Comparison of ENCODE assay signal across 13 mouse cellular contexts in genomic region chr4:120729441-120729840, GRCm38 (mm10). TPM values are rescaled to one million over a fixed set of nuclear protein-coding genes. Genes with fewer than 3 reads are reported as not detected.
DNase-seq lines count a peak whose midpoint lies in the region; ATAC-seq and TF ChIP-seq lines count a peak whose summit lies in the region.
"Had no signal": no experiment of that assay in that cellular context is flagged by ENCODE, and none has a peak within 500 bp of the region (broad histone marks: within the 10 kb centered on the region; RNA-seq: fewer than 3 reads in every experiment).

No protein-coding gene starts in this region.

- no peak overlapping the region for H3K9ac ChIP-seq in CH12.LX (ENCODE audit: insufficient read depth, low read depth)
- H3K9ac ChIP-seq in embryonic facial prominence, embryonic 13.5 days = 0 out of 2 replicates have a peak overlapping the region, but pooled peaks have one; percentile 33
- H3K9ac ChIP-seq: forebrain, embryonic 12.5 days; forebrain, postnatal 0 days; hindbrain, embryonic 15.5 days had no signal

- TF ChIP-seq RAD21 in CH12.LX (IDR thresholded peaks at IDR 0.05; ENCODE audit: low read depth, low read length) = no peak

- intact Hi-C loops in heart, postnatal 36 days (cut with DNase I) = no loop called here

- TF ChIP-seq EP300 in CH12.LX (IDR thresholded peaks at IDR 0.05; ENCODE audit: low read length) = 0 out of 2 replicates have a peak, but pooled peaks have one; percentile 14

- WGBS in embryonic facial prominence, embryonic 13.5 days = 25% methylated on average over 6 of the region's 6 CpGs

- no peak for TF ChIP-seq CTCF in CH12.LX (conservative IDR thresholded peaks at IDR 0.05 in 1 of 2, IDR thresholded peaks at IDR 0.05 in 1 of 2; ENCODE audit: low read depth in 2 of 2, low read length in 2 of 2)

- peaks cover 2% of the 10 kb centered on the region for H3K9me3 ChIP-seq in CH12.LX (replicated peaks; ENCODE audit: low read length)
- no peaks in the 10 kb centered on the region for H3K9me3 ChIP-seq in embryonic facial prominence, embryonic 13.5 days
- H3K9me3 ChIP-seq: forebrain, embryonic 12.5 days; heart, embryonic 10.5 days; hindbrain, embryonic 15.5 days had no signal

- dilution Hi-C loops in CH12.LX (cut with MboI; ENCODE audit: extremely low pct_ligation_motif_present, extremely low pct_unique_long_range_greater_than_20kb, low sequenced_read_pairs) = no loop called here

- H3K27ac ChIP-seq in CH12.LX (ENCODE audit: insufficient read depth, low read depth) = peak overlapping the region; percentile 41
- no peak overlapping the region for H3K27ac ChIP-seq in embryonic facial prominence, embryonic 13.5 days
- H3K27ac ChIP-seq: forebrain, embryonic 12.5 days; heart, embryonic 10.5 days; hindbrain, embryonic 15.5 days had no signal

- H3K4me2 ChIP-seq in CH12.LX (ENCODE audit: insufficient read depth, low read depth, poor library complexity, severe bottlenecking) = peak overlapping the region; percentile 99
- no peak overlapping the region for H3K4me2 ChIP-seq in embryonic facial prominence, embryonic 13.5 days
- H3K4me2 ChIP-seq: forebrain, embryonic 12.5 days; hindbrain, embryonic 15.5 days had no signal

- no peak for TF ChIP-seq POLR2A in CH12.LX (IDR thresholded peaks at IDR 0.05; ENCODE audit: low read depth, low read length)

- H3K4me1 ChIP-seq in CH12.LX (ENCODE audit: control insufficient read depth in 1 of 2, insufficient read depth in 2 of 2) = peaks cover 13 to 37% of the 10 kb centered on the region in 2 experiments
- peaks cover 24% of the 10 kb centered on the region for H3K4me1 ChIP-seq in embryonic facial prominence, embryonic 13.5 days

- in situ Hi-C loops in CH12.LX (cut with MboI; ENCODE audit: low pct_ligation_motif_present, low pct_unique_long_range_greater_than_20kb, low sequenced_read_pairs) = no loop called here

- peak; percentile 92 for DNase-seq in heart, adult 11 months
- no peak for DNase-seq in heart, postnatal 36 days
- peak; percentile 21 for DNase-seq in CH12.LX (ENCODE audit: extremely low read depth)
- DNase-seq in embryo, embryonic 10.5 days (ENCODE audit: low spot score) = peak; percentile 59
- DNase-seq in thymus, postnatal 25 days = no peak
- DNase-seq: adrenal gland, adult 8-10 months; forebrain, postnatal 0 days had no signal

- no peaks in the 10 kb centered on the region for H3K36me3 ChIP-seq in CH12.LX (replicated peaks in 1 of 2; ENCODE audit: control insufficient read depth in 1 of 2, insufficient read depth in 1 of 2, low read length in 1 of 2)
- no peaks in the 10 kb centered on the region for H3K36me3 ChIP-seq in embryonic facial prominence, embryonic 13.5 days
- H3K36me3 ChIP-seq: forebrain, embryonic 12.5 days; heart, embryonic 10.5 days; hindbrain, embryonic 15.5 days had no signal

- peaks cover 73% of the 10 kb centered on the region for H3K27me3 ChIP-seq in CH12.LX (replicated peaks)
- peaks cover 36% of the 10 kb centered on the region for H3K27me3 ChIP-seq in embryonic facial prominence, embryonic 13.5 days

- H3K4me3 ChIP-seq in CH12.LX (replicated peaks in 1 of 3; ENCODE audit: low read depth in 2 of 3, low read length in 2 of 3, poor library complexity in 1 of 3) = no peak overlapping the region
- H3K4me3 ChIP-seq in embryonic facial prominence, embryonic 13.5 days = no peak overlapping the region
- H3K4me3 ChIP-seq: forebrain, embryonic 12.5 days; heart, embryonic 10.5 days; hindbrain, embryonic 15.5 days had no signal

- H3K79me2 ChIP-seq in CH12.LX (replicated peaks; ENCODE audit: control insufficient read depth, extremely low read depth, insufficient read depth, poor library complexity, severe bottlenecking) = no peaks in the 10 kb centered on the region

- ATAC-seq in embryonic facial prominence, embryonic 13.5 days (ENCODE audit: insufficient number of reproducible peaks, insufficient read depth, low FRiP score, low TSS enrichment, low read depth) = no peak
- ATAC-seq: forebrain, postnatal 0 days; intestine, embryonic 16.5 days had no signal

TF ChIP-seq in CH12.LX, 34 proteins besides CTCF, POLR2A, EP300 and RAD21:
- TF ChIP-seq NRF1 (IDR thresholded peaks at IDR 0.05; ENCODE audit: low read depth, low read length) = no peak
- TF ChIP-seq MAFK (IDR thresholded peaks at IDR 0.05; ENCODE audit: insufficient replicate concordance, low read length) = peak; percentile 41; the same call in 1 of the 2 replicates
- TF ChIP-seq MAX (IDR thresholded peaks at IDR 0.05; ENCODE audit: low read length) = peak; percentile 30; the same call in 1 of the 2 replicates
- peak; percentile 28; the same call in 1 of the 2 replicates for TF ChIP-seq ETS1 (conservative IDR thresholded peaks at IDR 0.05; ENCODE audit: low read depth, low read length)
- TF ChIP-seq BHLHE40 (IDR thresholded peaks at IDR 0.05; ENCODE audit: low read depth, low read length) = peak; percentile 35
- TF ChIP-seq CHD2 (IDR thresholded peaks at IDR 0.05; ENCODE audit: low read length) = 0 out of 2 replicates have a peak, but pooled peaks have one; percentile 29
- TF ChIP-seq SMC3 (IDR thresholded peaks at IDR 0.05; ENCODE audit: low read depth, low read length) = no peak

RNA-seq across cellular contexts. Expression of gene Kcnq4, which starts 19.0 kb away (rescaled TPM):
- total RNA-seq in heart, postnatal 36 days (2021) = 1 to 10 TPM; 2.4 to 2.6 TPM
- total RNA-seq in CH12.LX (2012; rRNA removed) (0.04 and 0.08 TPM in 2 replicates), CH12.LX (2014; rRNA removed) (not detected in 2 replicates)
- polyA plus RNA-seq in CH12.LX (2012; ENCODE audit: insufficient read length, low read depth) = 0.10 TPM in 1 of 2 replicates, not detected in the other
- polyA plus RNA-seq in embryonic facial prominence, embryonic 13.5 days (2015; fragmentation: Nextera tagmentation; extraction: Ambion mirVana) = 7.2 and 7.8 TPM in 2 replicates
- total RNA-seq: hematopoietic stem cell, adult 5-6 weeks had no signal

Comparison
In these comparisons a context has a peak if more than half of its experiments do, and no peak if none do; other contexts are left out.
1. DNase-seq: peak in heart, adult 11 months (single experiment), CH12.LX (single experiment) and embryo, embryonic 10.5 days (single experiment); none in heart, postnatal 36 days (0 of 2) and thymus, postnatal 25 days (single experiment).